Mouse (Mus musculus) cerebellum, postnatal 4 days (tissue): ENCODE results near the gene B3gnt7.

ENCODE experiments used
- DNase-seq, 2 experiments: peaks; one replicate each; pipeline ENCODE4 v3.0.0; 2022; ENCODE audit warnings: low spot score in 2 of 2, mixed read lengths in 1 of 2

The B3gnt7 gene

GRCm38 (mm10) chr1:86302532-86302931, at the start of gene B3gnt7:
TSS of gene B3gnt7 (plus strand) at chr1:86302832.
- DNase-seq: no peak

DNA sequence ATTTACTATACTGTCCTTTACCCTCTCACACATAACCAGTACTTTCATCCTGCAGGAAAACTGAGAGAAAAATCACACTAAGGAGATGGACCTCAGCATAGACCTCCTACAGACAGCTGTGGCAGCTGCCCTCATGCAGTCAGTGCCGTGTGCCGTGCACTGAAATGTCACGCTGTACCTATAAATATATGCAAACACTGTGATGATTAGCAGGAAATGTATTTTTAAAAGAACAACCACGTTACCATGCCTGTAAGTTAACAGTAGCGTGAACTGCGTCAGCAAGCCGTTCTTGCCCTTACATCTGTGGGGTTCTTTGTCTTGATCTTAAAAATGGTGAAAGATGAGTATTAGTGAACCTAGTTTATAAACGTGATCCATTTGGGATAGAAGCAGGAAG, 49.2 kb upstream of the B3gnt7 start:
- no peak for DNase-seq

DNA sequence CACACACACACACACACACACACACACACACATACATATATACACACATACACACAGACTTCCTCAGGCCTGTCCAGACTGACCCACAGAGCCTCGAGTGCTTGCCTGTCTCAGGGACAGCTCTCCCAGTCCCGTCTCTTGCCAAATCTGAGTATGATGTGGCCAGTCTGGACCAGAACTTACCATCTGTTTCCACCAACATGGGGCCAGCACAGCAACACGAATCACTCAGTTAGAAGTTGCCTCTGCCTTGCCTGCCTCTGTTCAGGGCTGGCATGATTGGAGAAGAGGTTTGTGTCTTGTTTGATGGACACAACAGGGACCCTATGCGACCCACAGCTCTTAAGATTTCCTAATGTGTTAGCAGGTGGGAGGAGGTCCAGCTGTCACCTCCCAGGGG, 46.3 kb upstream of the B3gnt7 start:
- DNase-seq: no peak

- no peak for DNase-seq
These were observed 45.4 kb upstream of the B3gnt7 start for GRCm38 (mm10) chr1:86257228-86257627.

GRCm38 (mm10) chr1:86258171-86258824, 44.3 kb upstream of the B3gnt7 start:
- no peak for DNase-seq

- DNase-seq: no peak
These were observed 38.9 kb upstream of the B3gnt7 start for GRCm38 (mm10) chr1:86263564-86264339.

DNA sequence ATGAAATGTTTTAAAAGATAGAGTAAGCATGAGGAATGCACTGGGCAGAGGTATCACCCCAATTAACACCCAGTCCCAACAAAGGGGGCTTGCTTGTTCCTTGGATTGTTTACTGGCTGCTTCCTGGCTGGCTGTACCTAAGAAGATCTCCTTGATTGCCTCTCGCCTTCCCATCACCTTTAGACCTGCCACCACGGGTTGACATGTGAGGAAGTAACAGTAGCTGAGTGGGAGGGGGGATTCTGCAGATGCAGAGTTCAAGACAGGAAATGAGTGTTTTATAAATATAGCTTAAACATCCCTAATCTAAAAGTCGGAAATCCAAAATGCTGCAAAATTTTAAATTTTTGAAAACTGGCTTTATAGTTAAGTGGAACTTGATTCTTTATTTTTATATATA, 37.6 kb upstream of the B3gnt7 start:
- no peak for DNase-seq

- no peak for DNase-seq
These were observed 34.0 kb upstream of the B3gnt7 start for GRCm38 (mm10) chr1:86268492-86269189.

DNA sequence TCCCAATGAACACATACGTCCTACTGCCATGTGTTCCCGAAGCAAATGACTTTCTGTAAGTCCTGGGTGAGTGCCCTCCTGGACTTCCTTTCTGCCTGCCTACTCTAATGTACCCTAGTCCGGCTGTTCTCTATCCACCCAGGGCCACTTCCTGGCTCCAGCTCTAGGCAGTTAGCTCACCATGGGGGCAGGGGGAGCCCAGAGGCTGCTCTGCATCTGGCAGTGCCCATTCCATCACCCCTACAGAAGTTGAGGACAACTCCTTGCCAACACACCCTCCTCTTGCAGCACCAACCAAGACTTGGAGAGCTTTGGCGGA, 33.5 kb upstream of the B3gnt7 start:
- no peak for DNase-seq

DNA sequence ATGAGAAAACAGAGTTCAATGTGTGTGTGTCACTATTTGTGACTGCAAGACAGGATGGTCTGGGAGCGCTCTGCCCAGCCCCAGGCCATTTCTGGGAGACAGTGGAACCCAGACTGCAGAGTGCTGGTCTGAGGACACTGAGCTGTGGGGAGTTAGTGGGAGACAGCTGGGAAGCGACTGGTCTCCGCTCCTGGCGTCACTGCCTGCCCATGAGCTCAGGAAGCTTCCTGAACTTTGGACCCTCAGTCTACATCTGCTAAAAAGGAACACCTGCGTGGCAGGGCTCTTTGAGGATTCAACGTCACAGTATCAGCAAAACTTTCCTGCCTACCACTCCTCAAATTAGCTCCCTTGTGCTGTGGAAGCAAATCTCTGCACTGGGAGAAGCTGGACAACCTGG, 30.9 kb upstream of the B3gnt7 start:
- no peak for DNase-seq

DNA sequence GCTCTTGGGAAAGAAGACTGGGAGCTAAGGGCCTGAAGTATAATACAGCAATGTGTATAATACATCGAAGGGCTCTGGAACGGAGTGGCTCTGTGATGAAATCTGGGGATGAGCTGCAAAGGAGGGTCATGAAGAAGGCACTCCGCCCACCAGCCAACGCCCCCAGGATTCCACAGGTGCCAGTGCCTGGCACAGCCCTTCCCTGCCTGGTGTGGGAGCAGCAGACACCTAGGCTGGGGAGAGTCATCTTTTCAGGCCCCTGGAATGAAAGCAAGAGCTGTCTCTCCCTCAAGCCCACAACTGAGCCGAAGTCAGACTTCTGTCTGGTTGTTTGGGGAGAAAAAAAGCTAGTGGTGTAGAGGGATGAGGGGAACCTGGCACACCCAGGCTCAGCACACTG, 25.6 kb upstream of the B3gnt7 start:
- no peak for DNase-seq

GRCm38 (mm10) chr1:86281781-86282536, 20.7 kb upstream of the B3gnt7 start:
- DNase-seq: no peak

DNA sequence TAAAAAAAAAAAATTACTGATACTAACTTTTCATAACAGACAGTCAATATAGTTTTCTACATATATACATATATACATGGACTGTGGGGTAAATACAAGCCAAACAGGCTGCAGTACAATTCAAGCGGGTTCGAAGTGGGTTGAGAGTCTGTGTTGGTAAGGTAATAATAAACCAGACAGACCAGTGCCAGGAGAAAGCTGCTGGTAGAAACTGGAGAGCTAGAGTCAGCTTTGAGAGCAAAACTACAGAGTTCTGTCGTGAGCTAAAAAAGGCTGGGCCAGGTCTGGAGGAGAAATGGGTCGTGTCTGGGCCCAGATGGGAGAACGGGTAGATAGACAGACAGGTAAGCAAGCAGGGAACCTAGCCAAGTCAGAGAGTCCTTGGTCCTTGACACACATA, 18.5 kb upstream of the B3gnt7 start:
- no peak for DNase-seq

DNA sequence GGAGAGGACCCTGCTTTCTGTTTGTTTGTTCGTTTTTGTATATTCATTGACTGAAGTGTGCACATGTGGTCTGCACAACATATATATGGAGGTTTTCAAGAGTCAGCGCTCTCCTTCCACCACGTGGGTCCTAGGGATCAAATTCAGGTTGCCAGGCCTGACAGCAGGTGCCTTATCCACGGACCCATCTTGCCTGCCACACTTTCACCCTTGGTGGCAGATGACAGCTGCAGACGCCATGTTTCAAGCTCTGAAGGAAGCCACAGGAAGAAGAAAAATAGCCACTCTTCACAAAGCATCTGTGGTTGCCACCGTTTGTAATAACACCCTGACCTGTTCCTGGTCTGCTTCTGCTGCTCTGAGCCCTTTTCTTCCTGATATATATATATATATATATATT, 17.3 kb upstream of the B3gnt7 start:
- DNase-seq: no peak

GRCm38 (mm10) chr1:86287473-86287872, 15.2 kb upstream of the B3gnt7 start:
- DNase-seq: no peak

DNA sequence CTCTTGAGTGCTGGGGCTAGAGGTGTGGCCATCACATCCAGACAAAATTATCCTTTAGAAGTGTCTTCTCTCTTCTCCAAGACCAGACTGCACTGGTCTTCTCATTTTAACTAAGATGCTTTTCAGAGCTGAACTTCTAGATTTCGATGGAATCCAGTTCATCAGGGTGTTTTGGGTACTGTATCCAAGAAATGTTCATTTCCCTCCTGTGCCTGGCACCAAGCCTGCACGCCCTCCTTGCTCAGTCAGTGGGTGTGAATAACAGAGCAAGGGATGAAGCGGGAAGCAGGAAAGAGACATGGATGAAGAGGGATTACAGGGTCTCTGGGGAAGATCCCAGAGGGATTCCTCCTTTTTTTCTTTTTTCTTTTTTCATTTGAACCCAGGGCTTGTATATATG, 12.2 kb upstream of the B3gnt7 start:
- no peak for DNase-seq

GRCm38 (mm10) chr1:86293091-86293490, 9.5 kb upstream of the B3gnt7 start:
- DNase-seq: no peak

GRCm38 (mm10) chr1:86293868-86294267, 8.8 kb upstream of the B3gnt7 start:
- DNase-seq: no peak

- no peak for DNase-seq
These were observed 8.2 kb upstream of the B3gnt7 start for GRCm38 (mm10) chr1:86294472-86294871.

- no peak for DNase-seq
These were observed 2.5 kb upstream of the B3gnt7 start for GRCm38 (mm10) chr1:86300093-86300492.

DNA sequence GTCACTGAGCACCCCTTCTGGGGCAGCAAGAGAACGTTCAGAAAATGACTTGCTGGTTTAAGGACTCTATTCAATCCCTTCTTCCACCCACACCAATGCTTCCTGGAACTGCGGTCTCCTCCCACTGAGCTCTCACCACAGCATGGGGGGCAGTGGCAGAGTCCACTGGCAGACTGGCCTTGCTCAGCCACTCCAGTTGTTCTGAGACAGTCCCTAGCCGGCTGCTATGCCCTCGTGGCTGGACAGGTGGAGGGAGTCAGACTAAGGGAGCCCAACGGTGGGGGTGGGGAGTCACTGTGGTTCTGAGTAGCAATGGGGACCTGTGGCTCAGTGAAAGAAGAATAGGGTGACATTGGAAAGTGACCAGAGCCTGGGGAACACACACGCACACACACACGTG, 1.9 kb upstream of the B3gnt7 start:
- no peak for DNase-seq
